Mouse (Mus musculus) neural tube, embryonic 14.5 days (tissue): ENCODE measurements around the gene Nrp2. TPM values are rescaled to one million over a fixed set of nuclear protein-coding genes. Genes with fewer than 3 reads are reported as not detected.

Experiments used
- ATAC-seq: fragments of 200-750 bp; cut with Nextera tagmentation; 2 replicates; pipeline ENCODE4 v1.8.0; 2017; ENCODE audit warnings: low read depth, mild to moderate bottlenecking, moderate TSS enrichment, moderate library complexity
- H3K27ac ChIP-seq: fragments of 300-500 bp; sonication (generic); 2 replicates; pipeline ENCODE4 v1.5.1; 2014; ENCODE audit warnings: low read depth, mild to moderate bottlenecking, control low read depth, low read length, moderate library complexity, mixed read lengths
- H3K27me3 ChIP-seq: fragments of 300-500 bp; sonication (generic); 2 replicates; pipeline ENCODE4 v1.6.1; 2014; ENCODE audit warnings: low read length; ENCODE audit not compliant: control insufficient read depth, insufficient read depth
- H3K36me3 ChIP-seq: fragments of 300-500 bp; sonication (generic); 2 replicates; pipeline ENCODE4 v1.6.1; 2014; ENCODE audit warnings: low read length, mixed read lengths; ENCODE audit not compliant: control insufficient read depth, insufficient read depth
- H3K4me1 ChIP-seq: fragments of 300-500 bp; sonication (generic); 2 replicates; pipeline ENCODE4 v1.6.1; 2014; ENCODE audit warnings: low read length; ENCODE audit not compliant: control insufficient read depth, insufficient read depth
- H3K4me2 ChIP-seq: fragments of 300-500 bp; sonication (generic); 2 replicates; pipeline ENCODE4 v1.6.1; 2014; ENCODE audit warnings: mild to moderate bottlenecking, low read depth, low read length, control low read depth
- H3K4me3 ChIP-seq: fragments of 300-500 bp; sonication (generic); 2 replicates; pipeline ENCODE4 v1.5.1; 2014; ENCODE audit warnings: low read depth, low read length, control low read depth, mixed read lengths
- H3K9ac ChIP-seq: fragments of 300-500 bp; sonication (generic); replicated peaks from 2 replicates; pipeline ENCODE4 v1.6.1; 2014; ENCODE audit warnings: low read depth, mild to moderate bottlenecking, control low read depth, low read length, mixed read lengths
- H3K9me3 ChIP-seq: fragments of 300-500 bp; sonication (generic); 2 replicates; pipeline ENCODE4 v1.6.1; 2016; ENCODE audit warnings: low read length; ENCODE audit not compliant: control insufficient read depth
- WGBS: fragments of 180-500 bp; shearing (Covaris S2); extraction: QIAGEN DNeasy Blood & Tissue Kit; methylation state at CpG from one replicate; pipeline ENCODE4 v1.1.7; 2014; 5-methylcytosine and 5-hydroxymethylcytosine counted together
- polyA plus RNA-seq: library from polyadenylated mRNA; unstranded; fragments of >200 nt; fragmentation: Nextera tagmentation; extraction: Ambion mirVana; gene quantifications from 2 replicates; pipeline ENCODE4 v1.2.1, GENCODE M21; 2014

The Nrp2 gene
- 35.8 and 39.4 TPM in 2 replicates for polyA plus RNA-seq

DNA sequence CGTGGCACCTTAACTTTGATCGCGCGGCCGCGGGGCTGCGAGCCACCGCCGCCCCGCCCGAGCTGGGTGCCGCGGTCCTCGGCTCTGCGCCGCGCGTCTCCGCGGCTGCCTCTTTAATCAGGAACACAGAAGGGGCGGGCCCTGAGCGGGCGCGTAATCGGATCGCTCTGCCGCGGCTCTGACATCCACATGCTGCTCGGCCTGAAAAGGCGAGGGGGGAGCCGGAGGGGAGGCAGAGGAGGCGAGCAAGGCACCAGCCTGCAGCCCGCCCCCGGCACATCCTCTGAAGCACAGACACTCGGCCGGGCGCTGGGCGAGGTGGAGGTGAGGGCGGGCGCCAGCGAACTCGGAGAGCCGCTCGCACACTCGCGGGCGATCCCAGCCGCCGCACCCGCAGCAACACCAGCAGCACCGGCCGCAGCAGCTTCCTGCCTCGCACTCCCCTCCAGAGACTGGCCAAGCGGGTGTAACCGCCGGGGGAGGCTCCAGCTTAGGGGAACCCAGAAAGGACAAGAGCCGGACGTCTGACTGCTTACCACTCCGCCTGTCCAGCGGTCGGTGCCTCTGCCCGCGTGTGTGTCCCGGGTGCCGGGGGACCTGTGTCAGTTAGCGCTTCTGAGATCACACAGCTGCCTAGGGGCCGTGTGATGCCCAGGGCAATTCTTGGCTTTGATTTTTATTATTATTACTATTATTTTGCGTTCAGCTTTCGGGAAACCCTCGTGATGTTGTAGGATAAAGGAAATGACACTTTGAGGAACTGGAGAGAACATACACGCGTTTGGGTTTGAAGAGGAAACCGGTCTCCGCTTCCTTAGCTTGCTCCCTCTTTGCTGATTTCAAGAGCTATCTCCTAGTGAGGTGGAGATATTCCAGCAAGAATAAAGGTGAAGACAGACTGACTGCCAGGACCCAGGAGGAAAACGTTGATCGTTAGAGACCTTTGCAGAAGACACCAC, at the start of gene Nrp2:
TSS of gene Nrp2 (plus strand) at position 128 of the 959 bp plus-strand sequence.
- peak within 1 kb of the TSS; percentile 63 for H3K9ac ChIP-seq
- H3K4me1 ChIP-seq, result peaks cover 18% of the 10 kb centered on the region; the same call in 1 of the 2 replicates
- peak within 1 kb of the TSS; percentile 67 for H3K4me3 ChIP-seq
- peak; percentile 86 for ATAC-seq
- no peaks in the 10 kb centered on the region for H3K9me3 ChIP-seq
- no peaks in the 10 kb centered on the region for H3K27me3 ChIP-seq
- no peaks in the 10 kb centered on the region for H3K36me3 ChIP-seq
- peak within 1 kb of the TSS; percentile 83 for H3K27ac ChIP-seq
- WGBS, result under 1% methylated on average over 75 of the region's 76 CpGs
- peak within 1 kb of the TSS; percentile 98 for H3K4me2 ChIP-seq

- no peaks in the 10 kb centered on the region for H3K4me1 ChIP-seq
- no peaks in the 10 kb centered on the region for H3K36me3 ChIP-seq
- no peaks in the 10 kb centered on the region for H3K9me3 ChIP-seq
- no peak for ATAC-seq
- no peak overlapping the region for H3K9ac ChIP-seq
- H3K4me2 ChIP-seq, result no peak overlapping the region
- H3K27ac ChIP-seq, result no peak overlapping the region
- H3K4me3 ChIP-seq, result no peak overlapping the region
- H3K27me3 ChIP-seq, result 0 out of 2 replicates have a peak, but pooled peaks cover 2% of the 10 kb centered on the region
- 67% methylated on average over 6 of the region's 6 CpGs for WGBS
These were observed 48.6 kb upstream of the Nrp2 start for GRCm38 (mm10) chr1:62654436-62654835.

- Histone ChIP-seq H3K27ac (no peak overlapping the region), H3K4me3 (no peak overlapping the region), H3K4me1 (no peaks in the 10 kb centered on the region), H3K36me3 (no peaks in the 10 kb centered on the region), H3K27me3 (no peaks in the 10 kb centered on the region), H3K9ac (no peak overlapping the region), H3K4me2 (no peak overlapping the region), H3K9me3 (no peaks in the 10 kb centered on the region)
- peak; percentile 60; the same call in 1 of the 2 replicates for ATAC-seq
- 43% methylated on average over 8 of the region's 8 CpGs for WGBS
These were observed 38.0 kb upstream of the Nrp2 start for GRCm38 (mm10) chr1:62664960-62665645.

- ATAC-seq, result no peak
- 82% methylated on average over 5 of the region's 5 CpGs for WGBS
- H3K9me3 ChIP-seq, result no peaks in the 10 kb centered on the region
- no peaks in the 10 kb centered on the region for H3K4me1 ChIP-seq
- H3K4me2 ChIP-seq, result no peak overlapping the region
- no peaks in the 10 kb centered on the region for H3K27me3 ChIP-seq
- no peak overlapping the region for H3K27ac ChIP-seq
- H3K36me3 ChIP-seq, result no peaks in the 10 kb centered on the region
- no peak overlapping the region for H3K4me3 ChIP-seq
- H3K9ac ChIP-seq, result no peak overlapping the region
These were observed 37.0 kb upstream of the Nrp2 start for GRCm38 (mm10) chr1:62665771-62666730.

DNA sequence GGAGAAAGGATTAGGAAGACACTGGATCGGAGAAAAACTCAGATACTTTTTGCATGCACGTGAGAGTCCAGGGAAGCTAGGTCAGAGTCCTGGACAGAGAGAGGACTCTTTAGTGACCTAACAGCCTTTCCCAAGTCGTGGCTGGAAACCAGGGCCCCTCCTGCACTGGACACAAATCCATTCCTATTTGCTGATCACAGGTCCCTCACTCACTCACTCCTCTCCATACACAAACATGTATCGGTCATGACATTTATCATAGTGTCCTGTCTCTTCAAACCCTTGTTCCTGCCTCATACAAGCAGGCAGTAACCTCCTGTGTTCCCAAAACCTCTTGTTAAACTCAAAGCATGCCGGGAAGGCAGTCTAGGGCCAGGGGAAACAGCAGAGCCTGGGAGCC, 36.3 kb upstream of the Nrp2 start:
- H3K27me3 ChIP-seq, result no peaks in the 10 kb centered on the region
- H3K9me3 ChIP-seq, result no peaks in the 10 kb centered on the region
- H3K9ac ChIP-seq, result no peak overlapping the region
- H3K4me1 ChIP-seq, result no peaks in the 10 kb centered on the region
- no peaks in the 10 kb centered on the region for H3K36me3 ChIP-seq
- no peak overlapping the region for H3K4me2 ChIP-seq
- no peak overlapping the region for H3K27ac ChIP-seq
- no peak overlapping the region for H3K4me3 ChIP-seq
- 83% methylated on average over 5 of the region's 5 CpGs for WGBS
- no peak for ATAC-seq

DNA sequence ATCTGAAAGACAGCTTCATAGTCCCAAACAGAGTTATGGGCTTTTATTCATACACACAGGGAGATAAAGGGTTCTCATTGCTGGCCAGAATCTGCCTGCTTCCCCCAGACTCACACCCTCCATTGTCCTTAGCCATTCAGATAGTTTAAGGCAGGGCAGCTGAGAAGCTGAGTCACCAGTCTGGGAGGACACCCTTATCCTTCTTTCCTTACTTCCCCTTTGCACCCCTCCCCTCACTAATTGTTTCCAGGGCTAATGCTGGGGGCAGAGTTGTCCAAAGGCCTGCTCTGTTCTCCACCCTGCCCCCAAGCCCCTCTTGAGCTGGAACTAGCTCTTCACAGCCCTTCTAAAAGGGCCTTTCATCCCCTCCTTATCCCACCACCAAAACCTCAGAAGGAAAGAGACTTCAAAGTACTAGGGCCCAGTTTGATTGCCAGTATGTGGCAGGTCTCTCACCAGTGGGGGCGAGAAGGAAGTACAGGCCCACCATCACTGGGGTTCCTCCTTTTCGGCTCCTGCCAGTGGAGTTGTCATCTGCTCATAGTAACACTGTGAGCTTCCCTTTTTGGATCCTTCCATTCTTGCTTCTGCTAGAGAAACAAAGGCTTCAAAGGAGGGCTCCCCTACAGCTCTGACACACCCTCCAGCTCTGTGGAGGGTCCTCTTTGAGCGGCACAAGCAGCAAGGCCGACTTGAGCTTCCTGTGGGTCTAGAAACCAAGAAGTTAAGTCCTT, 24.3 kb upstream of the Nrp2 start:
- H3K9me3 ChIP-seq, result no peaks in the 10 kb centered on the region
- WGBS, result 43% methylated on average over 4 of the region's 4 CpGs
- ATAC-seq, result no peak

DNA sequence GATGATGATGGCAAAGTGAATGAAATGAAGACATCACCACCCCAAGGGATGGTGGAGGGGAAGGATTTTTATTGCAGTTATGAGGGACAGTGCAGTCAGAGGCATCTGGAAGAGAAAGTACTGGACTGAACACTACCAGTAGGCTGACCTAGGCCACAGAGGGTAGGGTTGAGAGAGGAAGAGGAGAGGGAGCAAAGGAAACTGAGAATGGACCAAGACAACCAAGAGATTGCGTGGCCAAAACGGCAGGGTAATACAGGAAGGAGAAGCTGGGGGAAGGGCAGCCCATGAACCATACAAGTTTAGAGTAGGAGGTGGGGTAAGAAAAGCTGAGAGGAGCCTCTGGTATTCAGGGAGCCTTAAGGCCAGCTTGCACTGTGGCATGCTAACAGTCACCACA, 23.6 kb upstream of the Nrp2 start:
- Histone ChIP-seq H3K4me3 (no peak overlapping the region), H3K9me3 (no peaks in the 10 kb centered on the region)
- WGBS, result 93% methylated on average over 2 of the region's 2 CpGs

More for the DNA sequence above, 24.3 kb upstream of the Nrp2 start:
- Histone ChIP-seq H3K4me3 (no peak overlapping the region), H3K27ac (no peak overlapping the region), H3K4me2 (no peak overlapping the region), H3K4me1 (peaks cover 4% of the 10 kb centered on the region; the same call in 1 of the 2 replicates), H3K36me3 (no peaks in the 10 kb centered on the region), H3K27me3 (no peaks in the 10 kb centered on the region), H3K9ac (no peak overlapping the region)

More for the DNA sequence above, 23.6 kb upstream of the Nrp2 start:
- no peak overlapping the region for H3K9ac ChIP-seq
- no peaks in the 10 kb centered on the region for H3K27me3 ChIP-seq
- H3K36me3 ChIP-seq, result no peaks in the 10 kb centered on the region
- H3K4me2 ChIP-seq, result no peak overlapping the region
- ATAC-seq, result no peak
- peaks cover 4% of the 10 kb centered on the region; the same call in 1 of the 2 replicates for H3K4me1 ChIP-seq
- no peak overlapping the region for H3K27ac ChIP-seq
